Mouse (Mus musculus) gastrocnemius, postnatal 25 days (tissue): ENCODE data around the gene Fpr2. TPM values are rescaled to one million over a fixed set of nuclear protein-coding genes. Genes with fewer than 3 reads are reported as not detected.
"Not testable (repeated sequence)": the region's sequence is repeated elsewhere in the genome, so short reads cannot be mapped to it uniquely, and the experiment has no call there.

Source experiments
- DNase-seq: peaks from one replicate; pipeline ENCODE4 v3.0.0; 2022
- long read RNA-seq, 2 experiments: library from polyadenylated mRNA; stranded (forward); transcript quantifications; one replicate each; pipeline ENCODE4 v2.0.0; 2021
- total RNA-seq, 2 experiments: library from RNA; stranded (reverse); gene quantifications; 1 replicate in 1 of 2; 2 replicates in 1 of 2; pipeline ENCODE4 v1.2.3; 2021

The Fpr2 gene
- total RNA-seq, result not detected
- long read RNA-seq, experiment 1, result 0 reads
- long read RNA-seq, experiment 2, result 0 reads

DNA sequence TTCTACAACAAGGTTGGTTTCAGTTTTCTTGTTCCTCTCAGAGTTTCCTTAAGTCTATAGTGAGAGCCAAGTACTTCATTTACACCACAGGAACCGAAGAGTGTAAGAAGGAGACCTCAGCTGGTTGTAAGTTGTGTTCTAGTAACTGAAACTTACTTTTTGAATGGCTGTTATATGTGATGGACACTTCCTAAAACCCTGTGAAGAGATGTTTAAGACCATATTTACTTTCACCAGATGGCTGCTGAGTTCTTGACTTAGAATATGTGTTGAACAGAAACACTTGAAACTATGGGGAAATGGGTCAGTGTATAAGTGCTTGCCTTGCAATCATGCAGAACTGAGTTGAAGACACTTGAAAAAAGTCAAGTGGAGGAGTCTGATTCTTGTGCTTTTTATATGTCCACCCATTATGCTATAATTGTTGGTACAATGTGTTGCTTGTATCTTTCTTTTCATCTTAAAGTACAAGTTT, at the start of gene Fpr2, which contains the start of gene Fpr3:
Gene Fpr2, plus strand, starts transcription at position 51 of the 475 bp plus-strand sequence.
Gene Fpr3, plus strand, starts transcription at position 79 of the 475 bp plus-strand sequence.
- DNase-seq, result no peak

DNA sequence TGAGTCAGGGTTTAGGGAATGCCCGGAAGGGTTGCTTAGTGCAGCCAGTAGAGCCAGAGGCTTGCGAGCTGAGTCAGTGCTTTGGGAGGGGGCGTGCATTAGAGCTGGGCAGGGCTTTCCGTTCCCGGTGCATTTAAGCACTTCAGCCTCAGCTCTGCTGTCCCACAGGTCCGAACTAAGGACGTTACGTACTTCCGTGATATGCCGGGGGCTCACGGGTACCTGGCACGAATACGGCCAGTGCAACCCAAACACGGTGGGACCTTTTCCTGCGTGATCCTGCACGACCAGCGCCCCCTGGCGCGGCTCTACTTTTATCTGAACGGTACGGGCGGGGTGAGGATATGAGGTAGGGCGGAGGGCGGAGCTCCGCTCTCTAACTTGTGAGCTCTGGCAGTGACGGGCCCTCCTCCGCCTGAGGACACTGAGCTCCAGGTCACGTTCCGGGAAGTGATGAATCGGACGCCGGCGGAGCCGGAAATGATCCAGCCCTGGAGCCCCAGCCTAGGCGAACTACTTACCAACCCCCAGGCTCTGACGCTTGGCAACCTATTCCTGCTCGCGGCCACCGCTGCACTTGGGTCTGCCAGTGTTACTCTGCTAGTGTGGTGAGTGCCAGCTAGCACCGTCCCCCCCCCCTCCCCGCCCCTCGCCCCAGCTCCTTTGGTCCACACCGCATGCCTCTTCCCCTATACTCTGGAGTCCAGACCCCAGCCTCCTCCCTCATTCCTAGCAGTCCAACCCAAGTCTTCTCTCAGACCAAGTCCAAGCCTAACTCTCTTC, 49.5 kb upstream of the Fpr2 start:
- peak; percentile 96 for DNase-seq

DNA sequence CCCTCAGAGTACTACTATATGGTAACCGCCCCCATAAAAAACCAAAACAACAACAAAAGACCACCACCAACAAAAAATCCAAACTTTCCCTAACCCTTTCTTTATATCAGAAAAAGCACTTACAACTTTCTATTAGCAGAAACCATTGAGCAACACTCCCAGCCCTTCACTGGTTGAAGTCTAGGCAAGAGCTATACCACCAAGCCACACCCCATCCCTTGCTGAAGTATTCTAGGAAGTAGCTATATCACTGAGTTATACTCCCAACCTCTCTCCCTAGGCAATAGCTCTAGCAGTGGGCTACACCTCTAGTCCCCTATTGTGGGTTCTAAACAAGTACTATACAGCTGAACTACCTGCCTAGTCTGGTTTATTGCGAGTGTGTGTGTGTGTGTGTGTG, 48.3 kb upstream of the Fpr2 start:
- no peak for DNase-seq

DNA sequence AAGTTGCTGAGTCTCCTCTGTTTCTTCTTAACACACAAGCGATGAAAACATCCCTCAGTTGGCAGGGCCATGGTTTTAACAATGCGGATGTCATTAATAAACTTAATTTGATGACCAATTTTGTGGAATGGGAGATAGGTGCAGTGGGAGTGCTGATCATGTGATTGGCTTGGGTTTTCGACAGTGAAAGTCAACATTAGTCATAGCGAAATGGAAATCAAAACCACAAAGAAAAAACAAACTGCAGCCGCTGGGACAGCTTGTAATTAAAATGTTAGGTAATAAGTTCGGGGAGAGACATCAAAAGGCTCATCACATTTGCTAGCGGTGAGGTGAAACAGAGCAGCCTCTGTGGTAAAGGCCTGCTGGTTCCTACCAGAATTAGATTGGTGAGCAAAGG, 46.8 kb upstream of the Fpr2 start:
- DNase-seq, result no peak

DNA sequence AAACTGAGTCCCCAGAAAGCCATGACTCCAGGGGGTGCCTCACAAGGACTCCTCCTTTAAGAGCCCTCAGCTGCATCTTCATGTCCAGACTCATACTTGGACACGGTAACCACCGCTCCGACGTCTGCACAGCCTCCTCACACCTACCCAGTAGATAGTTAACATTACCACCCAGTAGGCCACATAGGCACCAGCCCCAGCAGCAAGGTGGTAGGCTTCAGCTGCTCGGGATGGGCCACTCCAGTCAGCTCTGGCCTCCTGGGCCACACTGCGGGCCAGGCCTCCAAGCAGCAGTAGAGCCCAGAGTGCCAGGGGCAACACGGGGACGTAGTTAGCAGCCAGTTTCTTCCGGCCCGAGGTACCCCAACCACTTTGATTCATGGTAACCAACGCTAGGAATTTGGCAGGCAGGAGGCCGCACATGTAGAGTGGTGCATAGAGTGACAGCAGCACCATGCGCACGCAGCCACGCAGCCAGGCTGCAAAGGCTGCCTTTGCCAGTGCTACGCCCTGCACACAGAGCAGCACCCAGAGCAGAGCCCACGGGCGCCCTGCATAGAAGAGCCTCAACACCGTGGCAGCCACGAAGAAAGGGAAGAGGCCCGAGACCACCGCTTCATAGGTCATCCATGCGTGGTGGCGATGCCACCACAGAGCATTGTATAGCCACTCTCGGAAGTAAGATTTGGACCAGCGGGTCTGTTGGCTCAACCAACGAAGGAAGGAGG, 43.9 kb upstream of the Fpr2 start:
- DNase-seq, result no peak

DNA sequence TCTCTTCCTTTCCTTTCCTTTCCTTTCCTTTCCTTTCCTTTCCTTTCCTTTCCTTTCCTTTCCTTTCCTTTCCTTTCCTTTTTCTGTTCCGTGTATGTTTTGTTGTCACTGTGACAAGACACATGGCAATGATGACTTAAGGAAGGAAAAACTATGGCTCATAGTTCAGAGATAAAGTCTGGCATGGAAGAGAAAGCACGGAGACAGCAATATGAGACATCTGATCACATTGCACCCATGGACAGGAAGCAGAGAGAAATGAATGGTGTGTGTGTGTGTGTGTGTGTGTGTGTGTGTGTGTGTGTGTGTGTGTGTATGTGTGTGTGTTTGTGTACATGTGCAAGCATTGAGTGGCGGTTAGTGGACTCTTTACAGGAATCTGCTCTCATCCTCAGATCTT, 43.0 kb upstream of the Fpr2 start:
- DNase-seq, result not testable (repeated sequence)

DNA sequence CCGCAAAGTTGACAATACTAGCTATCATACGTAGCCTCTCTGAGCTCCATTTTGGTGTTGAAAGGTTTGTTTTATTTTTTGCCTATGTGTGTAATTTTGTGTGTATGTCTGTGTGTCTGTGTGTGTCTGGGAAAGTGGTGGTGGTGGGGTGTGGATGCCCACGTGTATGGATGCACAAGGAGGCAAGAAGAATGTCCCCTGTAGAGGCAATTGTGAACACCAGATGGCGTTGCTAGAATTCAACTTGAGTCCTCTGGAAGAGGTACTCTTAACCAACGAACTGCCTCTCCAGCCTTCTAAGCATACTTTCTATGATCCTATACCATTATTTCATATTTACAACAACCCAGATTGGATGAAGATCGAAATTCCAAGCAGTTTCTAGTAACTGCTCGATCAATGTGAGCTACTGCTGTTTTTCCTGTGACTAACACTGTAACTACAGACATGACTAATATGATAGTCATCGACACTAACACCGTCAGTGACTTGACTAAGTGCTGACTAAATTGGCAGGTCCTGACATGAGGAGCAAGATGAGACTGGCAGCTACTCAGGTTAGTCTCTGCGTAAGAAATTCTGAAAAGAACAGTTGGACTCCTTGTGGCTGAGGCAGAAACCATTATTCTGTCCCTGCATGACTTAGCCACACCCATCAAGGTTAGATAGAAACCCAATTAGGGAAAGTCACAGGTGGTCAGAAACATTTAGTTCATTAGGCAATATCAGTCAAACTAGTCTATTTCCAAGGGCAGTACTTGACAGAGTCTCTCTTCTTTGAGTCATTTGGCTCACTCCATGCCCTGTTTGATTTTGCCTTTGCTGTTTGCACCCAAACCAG, 42.2 kb upstream of the Fpr2 start:
- no peak for DNase-seq

DNA sequence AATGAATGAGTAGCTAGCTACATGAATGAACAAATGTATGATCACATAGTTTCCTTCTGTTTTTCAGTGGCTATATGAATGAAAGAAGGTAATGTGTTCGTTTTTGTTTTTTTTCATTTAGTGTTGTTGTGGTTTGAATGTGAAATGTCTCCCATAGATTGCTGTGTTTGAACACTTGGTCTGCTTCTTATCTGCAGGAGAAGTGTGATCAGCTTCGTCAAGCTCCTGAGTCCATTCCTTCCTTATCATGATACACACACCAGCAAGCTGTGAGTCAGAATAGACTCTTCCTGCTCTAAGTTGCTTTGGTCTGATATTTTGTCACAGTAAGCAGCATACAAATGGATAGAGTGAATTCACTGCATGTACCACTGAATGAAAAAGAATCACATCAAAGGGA, 38.6 kb upstream of the Fpr2 start:
- DNase-seq, result no peak

DNA sequence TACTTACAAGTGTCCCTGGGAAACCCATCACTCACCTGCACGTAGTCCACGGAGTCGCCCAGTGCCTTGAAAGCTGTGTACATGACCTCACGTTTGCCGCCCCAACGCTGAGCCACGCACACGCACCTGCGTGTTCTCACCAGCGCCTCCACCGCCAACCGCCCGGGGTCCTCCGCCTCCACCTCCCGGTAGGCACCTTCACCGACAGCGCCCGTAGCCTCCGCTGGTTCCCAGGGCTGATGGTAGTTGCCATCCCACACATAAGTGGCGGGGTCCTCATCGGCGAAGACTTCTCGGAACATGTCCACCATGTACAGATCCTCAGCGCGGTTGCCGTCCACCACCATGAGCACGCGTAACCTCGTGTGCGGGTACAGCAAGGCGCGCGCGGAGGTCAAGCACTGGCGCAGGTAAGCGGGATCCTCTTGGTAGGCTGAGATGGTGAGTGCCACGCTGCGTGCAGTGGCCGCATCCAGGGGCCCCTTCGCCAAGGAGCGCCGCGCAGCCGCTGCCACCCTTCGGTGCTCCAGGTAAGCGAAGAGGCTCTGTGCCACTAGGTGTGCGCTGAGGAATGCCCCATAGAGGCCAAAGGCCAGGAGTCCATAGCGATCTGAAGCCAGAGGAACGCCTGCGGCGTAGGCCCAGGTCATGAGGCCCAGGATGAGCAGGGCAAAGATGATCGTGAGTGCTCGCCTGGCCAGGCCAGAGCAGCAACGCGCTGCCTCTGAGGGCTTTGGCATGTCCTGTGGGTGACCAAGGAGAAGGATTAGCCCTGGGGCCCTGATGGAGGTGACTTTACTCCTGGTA, 37.5 kb upstream of the Fpr2 start:
- no peak for DNase-seq

DNA sequence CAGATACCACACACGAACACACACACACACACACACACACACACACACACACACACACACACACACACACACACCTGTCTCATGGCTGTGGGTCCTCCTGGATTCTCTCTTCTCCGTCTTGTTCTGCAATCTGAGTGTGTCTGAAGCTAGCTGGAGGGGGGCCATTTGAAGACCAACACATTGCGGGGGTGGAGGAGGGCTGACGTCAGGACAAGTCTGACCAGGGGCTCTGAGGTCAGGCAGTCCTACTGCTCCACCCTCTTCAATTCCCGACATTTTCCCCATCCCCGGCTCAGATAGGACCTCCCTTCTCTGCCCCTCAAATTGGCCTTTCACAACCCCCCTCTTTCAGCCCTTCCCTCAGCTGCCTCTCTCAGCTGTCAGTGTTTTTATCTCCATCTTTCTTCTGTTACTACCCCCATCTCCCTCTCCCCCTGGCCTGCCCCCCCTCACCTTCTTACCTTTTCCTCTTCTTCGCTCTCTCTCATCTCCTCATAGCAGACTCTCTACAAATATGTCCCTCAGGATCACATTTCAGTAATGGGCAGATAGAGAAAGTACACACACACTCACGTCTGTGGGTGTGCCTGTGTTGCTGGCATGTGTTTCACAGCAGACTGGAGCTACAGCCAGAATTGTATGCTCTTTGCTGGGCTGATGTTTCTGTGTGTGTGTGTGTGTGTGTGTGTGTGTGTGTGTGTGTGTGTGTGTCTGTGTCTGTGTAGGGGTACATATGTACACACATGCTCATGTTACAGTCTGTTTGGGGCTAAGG, 32.4 kb upstream of the Fpr2 start, which contains the start of gene Has1:
Gene Has1, minus strand, starts transcription at position 142 of the 775 bp plus-strand sequence.
- no peak for DNase-seq

DNA sequence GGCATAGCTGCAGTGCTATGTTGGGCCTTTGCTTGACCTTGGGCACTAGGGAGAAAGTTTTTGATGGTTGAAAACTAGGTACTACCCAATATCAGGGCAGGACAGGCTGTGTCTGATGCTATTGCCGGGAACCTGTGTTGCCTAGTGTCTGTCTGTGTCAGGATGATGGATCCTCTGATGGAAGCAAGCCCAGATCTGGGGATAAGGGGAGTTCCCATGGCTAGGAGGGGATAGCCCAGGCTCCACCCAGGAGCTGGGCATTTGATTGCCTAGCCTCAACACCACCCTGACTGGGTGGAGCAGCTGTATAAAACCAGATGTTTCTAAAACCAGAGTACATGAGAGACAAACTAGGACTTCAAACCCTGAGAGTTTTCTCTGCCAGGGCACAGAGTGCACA, 31.0 kb upstream of the Fpr2 start:
- DNase-seq, result no peak

DNA sequence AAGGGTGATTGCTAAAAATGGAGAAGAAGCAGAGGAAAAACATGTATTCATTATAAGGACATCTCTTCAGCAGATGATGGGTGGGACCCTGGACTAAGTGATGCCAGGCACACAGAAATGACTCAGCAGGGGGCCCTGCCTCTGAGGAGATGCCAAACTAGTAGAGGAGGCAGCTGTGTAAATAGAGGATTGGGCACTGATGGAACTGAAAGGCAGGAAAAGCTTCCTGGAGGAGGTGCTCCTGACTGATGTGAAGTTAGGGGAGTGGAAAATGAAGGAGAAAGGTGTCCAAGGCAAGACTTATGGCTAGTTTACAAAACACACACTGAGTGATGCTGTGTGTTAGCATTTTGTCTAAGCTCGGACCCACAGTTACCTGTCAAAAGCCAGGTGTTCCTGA, 30.2 kb upstream of the Fpr2 start:
- no peak for DNase-seq

DNA sequence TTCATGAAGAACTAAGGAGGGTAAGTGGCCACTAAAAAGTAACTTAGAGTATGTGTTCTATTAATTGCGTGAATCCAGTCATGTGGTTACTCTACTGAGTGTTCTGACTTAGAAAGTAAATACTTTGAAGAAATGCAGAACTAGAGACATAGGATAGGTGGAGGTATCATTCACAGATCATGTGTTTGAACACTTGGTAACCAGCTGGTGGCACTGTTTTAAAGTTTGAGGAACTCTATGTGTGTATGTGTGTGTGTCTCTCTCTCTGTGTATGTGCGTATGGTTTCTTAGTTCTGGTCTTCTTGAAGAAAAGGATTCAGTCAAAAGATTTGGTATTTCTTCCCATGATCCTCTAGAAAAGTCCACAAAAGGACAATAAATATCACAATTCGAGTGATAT, 27.5 kb upstream of the Fpr2 start:
- no peak for DNase-seq

DNA sequence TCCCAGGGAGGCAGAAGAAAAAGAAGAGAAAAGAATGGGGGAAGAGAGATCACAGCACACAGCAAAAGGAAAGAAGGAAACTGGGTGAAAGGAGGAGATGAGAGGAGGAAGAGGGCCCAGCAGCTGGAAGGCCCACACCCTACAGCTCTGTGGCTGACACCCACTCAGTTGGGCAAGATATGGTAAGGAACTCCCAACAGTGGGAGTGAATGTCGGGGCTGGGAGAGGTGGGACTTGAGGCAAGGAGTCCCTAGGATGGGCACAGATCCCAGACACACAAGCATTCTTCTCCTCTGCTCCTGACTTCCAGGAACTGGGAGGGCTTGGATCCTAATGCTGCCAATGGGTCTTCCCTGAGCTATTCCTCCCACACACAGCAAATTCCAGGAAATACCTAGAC, 25.3 kb upstream of the Fpr2 start:
- peak; percentile 18 for DNase-seq

DNA sequence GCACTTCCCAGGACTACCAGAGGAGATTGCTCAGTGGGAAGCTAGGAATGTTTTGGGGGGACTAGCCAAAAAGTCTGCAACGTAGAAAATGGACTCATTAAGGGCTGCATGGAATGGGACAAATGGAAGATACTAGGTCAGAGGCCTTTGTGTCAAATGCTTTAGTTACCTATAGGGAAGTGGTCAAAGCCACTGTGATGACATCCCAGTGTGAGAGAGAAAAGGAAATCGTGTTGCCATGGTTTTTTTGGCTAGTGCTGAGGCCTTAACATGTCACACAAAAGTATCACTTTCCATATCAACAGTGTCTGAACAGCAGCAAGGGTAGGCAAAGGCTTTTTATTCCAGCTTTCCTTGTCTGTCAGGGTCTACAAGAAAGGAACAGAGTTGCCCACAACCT, 22.5 kb upstream of the Fpr2 start:
- no peak for DNase-seq

DNA sequence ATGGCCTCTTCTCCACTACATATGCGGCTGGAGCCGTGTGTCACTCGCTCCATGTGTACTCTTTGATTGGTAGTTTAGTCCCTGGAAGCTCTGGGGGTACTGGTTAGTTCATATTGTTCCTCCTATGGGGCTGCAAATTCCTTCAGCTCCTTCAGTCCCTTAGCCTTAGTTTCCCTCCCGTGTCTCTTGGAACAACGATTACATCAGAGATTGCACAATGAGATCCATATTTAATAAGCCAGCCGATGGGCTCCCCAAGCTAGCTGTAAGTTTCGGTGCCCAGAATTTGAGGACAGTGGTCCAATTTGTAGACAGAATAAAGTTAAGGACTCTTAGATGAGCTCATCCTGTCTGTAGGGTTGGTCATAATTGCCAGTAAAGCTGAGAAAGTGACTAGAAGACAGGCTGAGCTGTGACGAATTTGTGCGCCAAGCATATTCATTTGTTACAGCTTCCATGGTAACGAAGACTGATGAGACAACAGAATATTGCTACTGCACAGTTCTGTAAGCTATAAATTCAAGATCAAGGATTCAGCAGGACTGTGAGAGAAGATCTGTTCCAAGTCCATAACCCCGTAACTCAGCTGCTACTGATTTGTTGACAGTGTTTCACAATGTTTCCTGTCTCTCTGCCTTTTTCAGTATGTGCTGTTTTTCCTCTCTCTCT, 20.7 kb upstream of the Fpr2 start:
- peak; percentile 18 for DNase-seq

DNA sequence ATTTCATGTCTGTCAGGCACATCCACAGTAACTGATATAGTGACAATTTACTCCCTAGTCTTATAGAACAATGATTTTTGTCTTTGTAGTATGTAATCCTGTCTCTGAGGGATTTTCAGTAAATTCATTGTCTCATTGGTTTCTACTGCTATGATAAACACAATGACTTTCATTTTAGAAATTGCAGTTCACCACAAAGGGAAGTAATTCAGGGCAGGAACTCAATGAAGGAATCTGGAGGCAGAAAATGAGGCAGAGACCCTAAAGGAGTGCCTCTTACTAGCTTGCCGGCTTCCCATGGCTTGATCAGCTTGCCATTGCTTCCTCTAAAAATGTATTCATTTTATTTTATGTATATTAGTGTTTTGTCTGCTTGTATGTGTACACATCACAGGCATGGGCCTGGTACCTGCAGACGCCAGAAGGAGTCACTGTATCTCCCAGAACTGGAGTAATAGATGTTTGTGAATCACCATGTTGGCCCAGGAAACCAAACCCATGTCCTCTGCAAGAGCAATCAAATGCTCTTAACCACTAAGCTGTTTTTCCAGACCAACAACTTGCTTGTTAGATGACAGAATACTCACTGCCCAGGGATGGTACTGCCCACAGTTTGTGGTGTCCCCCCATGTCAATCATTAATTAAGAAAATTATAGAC, 16.6 kb upstream of the Fpr2 start:
- no peak for DNase-seq

DNA sequence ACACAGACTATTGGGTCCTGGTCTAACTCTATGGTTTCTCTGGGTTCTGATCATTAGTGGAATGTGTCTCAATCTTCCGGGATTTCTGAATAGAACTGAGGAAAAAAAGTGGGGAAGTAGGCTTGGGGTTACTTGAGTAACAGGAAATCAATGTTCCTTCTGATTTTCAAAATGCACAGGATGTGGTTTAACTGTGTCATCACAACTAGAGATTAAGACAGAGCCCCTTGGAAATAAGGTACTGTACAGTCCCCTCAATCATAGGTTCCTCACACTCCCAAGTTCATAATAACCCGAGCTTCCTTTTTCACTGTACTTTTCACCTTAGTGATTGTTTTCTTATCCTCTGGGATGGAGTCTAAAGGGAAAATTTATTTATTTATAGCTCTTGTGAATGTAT, 15.9 kb upstream of the Fpr2 start:
- DNase-seq, result no peak

DNA sequence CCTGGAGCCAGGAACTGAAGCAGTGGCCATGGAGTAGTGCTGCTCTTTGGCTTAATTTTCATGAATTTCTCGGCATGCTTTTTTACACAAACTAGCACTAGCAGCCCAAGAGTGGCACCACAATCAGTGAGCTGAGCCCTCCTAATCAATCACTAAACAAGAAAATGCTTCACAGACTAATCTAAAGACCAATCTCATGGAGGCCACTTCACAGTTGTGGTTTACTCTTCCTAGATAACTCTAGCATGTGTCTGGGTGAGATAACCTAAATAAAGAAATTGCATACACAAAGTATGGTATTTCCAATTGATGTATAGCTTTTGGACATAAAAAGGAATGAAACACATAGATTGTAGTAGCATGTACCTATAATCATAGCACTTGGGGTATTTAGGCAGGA, 8.3 kb upstream of the Fpr2 start:
- no peak for DNase-seq

DNA sequence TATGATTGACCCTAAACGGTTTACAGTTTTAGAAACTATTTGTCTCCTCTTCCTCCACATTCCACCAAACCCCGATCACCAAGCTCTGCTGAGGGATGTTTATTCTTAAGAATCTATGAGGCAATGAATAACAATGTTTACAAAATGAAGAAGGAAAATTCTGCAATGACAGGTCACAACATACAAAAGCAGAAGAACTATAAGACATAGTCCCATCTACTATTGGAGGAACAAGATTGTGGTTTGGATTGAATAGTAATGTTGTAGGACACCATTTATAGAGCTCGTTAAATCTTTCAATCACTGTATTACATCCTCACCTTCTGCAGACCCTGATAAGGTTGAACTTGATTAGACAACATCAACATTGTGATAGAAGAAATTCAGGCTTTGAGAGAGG, 5.0 kb upstream of the Fpr2 start:
- no peak for DNase-seq
